Mouse (Mus musculus): ENCODE data around the gene Cdk17. TPM values are rescaled to one million over a fixed set of nuclear protein-coding genes. Genes with fewer than 3 reads are reported as not detected.

The Cdk17 gene
- polyA plus RNA-seq, 1 experiment from 2014 or later, result 61.1 TPM

DNA sequence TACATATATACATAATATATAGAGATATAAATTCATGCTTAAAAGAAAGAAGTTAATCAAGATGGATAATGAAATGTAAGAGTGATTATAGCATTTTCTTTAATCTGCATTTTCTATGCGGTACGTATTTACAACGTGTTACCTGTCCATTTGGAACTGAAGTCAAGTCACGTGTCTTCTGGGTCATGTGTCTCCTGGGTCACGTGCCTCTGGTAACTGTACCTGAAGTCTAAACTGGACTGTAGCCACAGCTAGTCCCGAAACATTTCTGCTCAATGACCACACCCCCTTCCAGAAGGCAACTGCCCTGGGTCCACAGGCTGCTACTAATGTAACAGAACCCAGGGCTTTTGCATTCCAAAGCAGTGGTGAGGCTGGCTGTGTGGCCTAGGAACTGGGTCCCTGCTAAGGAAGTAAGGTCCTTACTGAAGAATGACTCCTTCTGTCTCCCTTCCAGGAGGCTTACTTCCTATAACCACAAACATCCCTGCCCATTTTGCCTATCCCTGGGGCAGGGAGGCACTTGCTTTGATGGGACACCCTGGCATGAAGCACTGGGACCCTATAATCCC, 110.3 kb downstream of the Cdk17 start:
- no peak overlapping the region for H3K4me2 ChIP-seq (replicated peaks)
- no peaks in the 10 kb centered on the region; the same call in 1 of the 2 replicates for H3K36me3 ChIP-seq (replicated peaks; ENCODE audit: control insufficient read depth, insufficient read depth)
- no peak overlapping the region for H3K4me3 ChIP-seq (replicated peaks; ENCODE audit: low read length)
- 95% methylated on average over 6 of the region's 6 CpGs for WGBS
- H3K27ac ChIP-seq, result no peak overlapping the region
- no peaks in the 10 kb centered on the region for H3K27me3 ChIP-seq (ENCODE audit: control insufficient read depth, insufficient read depth, low read length)
- H3K9me3 ChIP-seq (ENCODE audit: control insufficient read depth, low read length), result no peaks in the 10 kb centered on the region
- ATAC-seq (ENCODE audit: low FRiP score), result no peak
- peaks cover 17% of the 10 kb centered on the region for H3K4me1 ChIP-seq (replicated peaks; ENCODE audit: control insufficient read depth, insufficient read depth, low read length)
- H3K9ac ChIP-seq, result no peak overlapping the region
- DNase-seq (ENCODE audit: low spot score), result no peak

DNA sequence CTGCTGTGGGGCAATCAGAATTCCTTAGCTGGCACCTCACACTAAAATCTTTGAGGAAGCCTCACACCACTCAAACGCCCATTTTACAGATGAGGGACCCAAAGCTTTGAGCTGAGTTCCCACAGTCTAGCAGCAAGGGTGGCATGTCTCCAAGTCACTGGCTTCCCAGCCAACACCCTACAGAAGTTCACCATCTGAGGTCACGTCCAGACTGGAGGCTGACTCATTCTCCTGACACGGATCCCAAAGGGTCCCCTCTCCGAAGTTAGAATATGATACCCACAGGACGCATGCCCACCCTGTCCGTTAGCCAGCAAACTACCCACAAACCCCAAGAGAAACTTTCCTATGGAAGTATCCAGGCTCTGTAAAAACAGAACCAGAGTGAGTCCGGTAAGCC, 111.2 kb downstream of the Cdk17 start:
- Histone ChIP-seq H3K4me2 (replicated peaks) (no peak overlapping the region), H3K36me3 (replicated peaks; ENCODE audit: control insufficient read depth, insufficient read depth) (no peaks in the 10 kb centered on the region), H3K27ac (no peak overlapping the region), H3K9me3 (ENCODE audit: control insufficient read depth, low read length) (no peaks in the 10 kb centered on the region), H3K9ac (no peak overlapping the region), H3K27me3 (ENCODE audit: control insufficient read depth, insufficient read depth, low read length) (no peaks in the 10 kb centered on the region), H3K4me1 (replicated peaks; ENCODE audit: control insufficient read depth, insufficient read depth, low read length) (peaks cover 24% of the 10 kb centered on the region), H3K4me3 (replicated peaks; ENCODE audit: low read length) (no peak overlapping the region)
- ATAC-seq (ENCODE audit: low FRiP score), result no peak
- no peak for DNase-seq (ENCODE audit: low spot score)
- WGBS, result 92% methylated on average over 7 of the region's 7 CpGs

DNA sequence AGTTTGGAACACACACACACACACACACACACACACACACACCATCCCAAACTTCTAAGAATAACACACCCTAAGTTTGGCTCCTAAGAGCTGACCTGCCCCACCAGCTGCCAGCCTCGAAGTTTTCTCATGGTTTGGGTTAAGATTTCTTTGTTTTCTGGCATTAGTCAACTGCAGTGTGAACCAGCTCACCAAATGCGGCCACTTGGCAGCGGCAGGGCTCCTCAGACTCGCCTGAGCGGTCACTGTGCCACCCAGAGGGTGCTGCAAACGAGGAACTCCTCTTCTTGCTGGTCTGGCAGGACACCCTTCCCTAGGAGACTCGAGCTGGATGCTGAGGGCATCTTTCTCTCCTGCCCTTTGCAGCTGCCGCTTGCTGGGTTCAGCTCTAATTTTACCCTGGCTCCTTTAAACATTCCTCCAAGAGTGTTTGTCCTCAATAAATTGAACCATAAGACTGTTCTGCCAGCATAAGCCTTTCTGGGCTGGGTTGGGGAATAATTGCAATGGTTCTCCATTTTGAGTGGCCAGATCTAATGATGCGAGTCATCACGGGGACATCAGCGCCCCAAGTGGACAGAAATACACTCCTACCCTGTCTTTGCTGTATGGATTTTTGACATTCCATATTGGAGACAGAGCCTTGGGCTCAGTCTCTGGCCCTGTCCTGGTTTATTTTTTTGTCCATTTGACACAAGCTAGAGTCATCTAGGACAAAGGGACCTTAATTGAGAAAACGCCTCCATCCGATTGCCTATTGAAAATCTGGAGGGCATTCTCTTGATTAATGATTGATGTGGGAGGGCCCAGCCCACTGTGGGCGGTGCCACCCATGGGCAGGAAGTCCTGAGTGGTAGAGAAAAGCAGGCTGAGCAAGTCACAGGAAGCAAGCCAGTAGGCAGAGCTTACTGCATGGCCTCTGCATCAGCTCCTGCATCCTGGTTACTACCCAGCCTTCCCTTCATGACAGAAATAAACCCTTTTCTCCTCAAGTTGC, 112.6 kb downstream of the Cdk17 start:
- no peak for ATAC-seq (ENCODE audit: low FRiP score)
- no peaks in the 10 kb centered on the region for H3K27me3 ChIP-seq (ENCODE audit: control insufficient read depth, insufficient read depth, low read length)
- H3K27ac ChIP-seq, result no peak overlapping the region
- H3K4me1 ChIP-seq (replicated peaks; ENCODE audit: control insufficient read depth, insufficient read depth, low read length), result peaks cover 27% of the 10 kb centered on the region
- H3K4me3 ChIP-seq (replicated peaks; ENCODE audit: low read length), result no peak overlapping the region
- no peak overlapping the region for H3K9ac ChIP-seq
- DNase-seq (ENCODE audit: low spot score), result no peak
- H3K36me3 ChIP-seq (replicated peaks; ENCODE audit: control insufficient read depth, insufficient read depth), result no peaks in the 10 kb centered on the region
- H3K9me3 ChIP-seq (ENCODE audit: control insufficient read depth, low read length), result no peaks in the 10 kb centered on the region
- no peak overlapping the region for H3K4me2 ChIP-seq (replicated peaks)
- 69% methylated on average over 14 of the region's 14 CpGs for WGBS

DNA sequence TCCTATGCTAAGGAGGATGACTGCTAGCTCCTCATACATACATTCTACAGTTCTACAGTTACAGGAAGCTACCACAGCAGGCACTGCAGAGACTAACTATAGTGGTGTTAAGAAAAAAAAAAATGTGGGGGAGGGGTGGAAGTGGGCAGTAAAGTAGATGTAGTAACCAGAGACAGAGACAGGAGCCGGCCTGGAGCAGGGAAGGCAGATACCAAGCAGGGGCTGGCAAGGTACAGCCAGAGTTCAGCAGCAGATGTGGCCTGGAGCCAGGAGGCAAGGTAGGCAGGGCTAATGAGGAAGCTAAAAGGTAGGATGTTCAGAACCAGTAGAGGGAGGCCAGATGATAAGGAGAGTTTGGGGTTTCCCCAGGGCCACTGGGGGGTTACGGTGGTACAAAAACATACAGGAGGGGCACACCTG, 113.6 kb downstream of the Cdk17 start:
- WGBS, result 74% methylated on average over 2 of the region's 2 CpGs
- ATAC-seq (ENCODE audit: low FRiP score) (no peak), DNase-seq (ENCODE audit: low spot score) (no peak)
- Histone ChIP-seq H3K4me2 (replicated peaks) (no peak overlapping the region), H3K27ac (peak overlapping the region; percentile 87), H3K9ac (no peak overlapping the region), H3K4me3 (replicated peaks; ENCODE audit: low read length) (no peak overlapping the region), H3K36me3 (replicated peaks; ENCODE audit: control insufficient read depth, insufficient read depth) (no peaks in the 10 kb centered on the region), H3K27me3 (ENCODE audit: control insufficient read depth, insufficient read depth, low read length) (no peaks in the 10 kb centered on the region), H3K4me1 (replicated peaks; ENCODE audit: control insufficient read depth, insufficient read depth, low read length) (peaks cover 27% of the 10 kb centered on the region), H3K9me3 (ENCODE audit: control insufficient read depth, low read length) (no peaks in the 10 kb centered on the region)

DNA sequence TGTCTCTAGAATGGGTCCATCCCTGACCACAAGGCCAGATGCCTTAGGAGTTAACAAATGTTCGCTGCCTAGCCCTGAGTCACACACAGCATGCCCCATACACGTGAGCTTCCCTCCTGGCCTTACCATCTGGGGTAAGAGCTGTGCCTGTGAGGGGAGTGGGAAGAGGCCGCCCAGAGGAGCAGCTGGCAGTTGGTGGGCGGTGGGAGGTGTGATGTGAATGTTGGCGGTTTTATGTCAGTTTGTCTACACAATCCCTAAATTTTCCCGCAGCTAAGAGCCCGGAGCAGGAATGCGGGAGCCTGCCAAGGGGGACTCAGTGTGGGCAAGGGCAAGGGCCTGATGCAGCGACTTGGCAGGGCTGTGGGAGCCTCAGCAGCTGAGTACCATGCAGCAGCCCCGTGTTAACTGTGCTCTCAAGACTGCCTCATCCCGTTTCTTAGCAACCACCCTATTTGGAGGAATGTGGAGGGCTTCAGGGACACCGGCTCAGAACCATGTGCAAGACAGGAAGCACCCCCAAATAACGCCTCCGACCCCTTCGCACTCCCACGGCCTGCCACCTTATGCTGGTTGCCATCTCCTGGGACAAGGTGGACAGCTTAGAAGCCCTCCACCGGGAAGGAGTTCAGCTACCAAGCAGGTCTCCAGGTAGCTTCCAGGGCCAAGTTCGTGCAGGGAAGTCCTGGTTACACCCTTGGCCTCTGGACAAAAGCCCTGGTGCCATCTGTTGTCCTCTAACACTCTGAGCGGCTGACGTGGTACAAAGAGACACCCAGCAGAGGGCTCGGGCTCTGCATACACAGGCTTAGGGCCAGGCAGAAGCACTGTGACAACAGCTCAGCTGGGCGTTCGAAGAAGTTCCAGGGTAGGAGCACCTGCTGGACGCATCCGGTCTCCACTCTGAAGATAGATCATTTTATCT, 114.8 kb downstream of the Cdk17 start:
- 24% methylated on average over 25 of the region's 25 CpGs for WGBS

DNA sequence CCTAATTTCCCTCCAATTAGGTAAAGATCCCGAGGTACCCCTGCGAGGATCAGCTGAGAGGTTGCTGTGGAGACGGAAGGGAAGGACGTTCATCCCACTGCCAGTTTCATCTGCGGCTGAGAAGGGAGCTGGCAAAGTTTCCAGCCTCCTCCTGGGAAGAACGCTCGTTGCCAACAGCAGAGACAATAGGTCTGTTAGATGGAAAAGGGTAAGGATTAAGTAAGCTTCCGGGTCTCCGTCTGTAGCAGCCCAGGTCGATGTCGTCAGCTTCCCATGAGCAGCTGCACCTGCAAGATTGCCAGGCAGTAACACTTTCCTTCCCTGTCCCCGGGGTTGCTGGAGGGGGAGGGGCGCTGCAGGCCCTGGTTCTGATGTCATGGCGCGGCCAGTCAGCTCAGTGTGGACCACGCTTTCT, 115.7 kb downstream of the Cdk17 start:
- H3K4me1 ChIP-seq (replicated peaks; ENCODE audit: control insufficient read depth, insufficient read depth, low read length), result peaks cover 21% of the 10 kb centered on the region
- 1% methylated on average over 16 of the region's 16 CpGs for WGBS

More for the DNA sequence above, 114.8 kb downstream of the Cdk17 start:
- DNase-seq (ENCODE audit: low spot score), result peak; percentile 76
- H3K4me2 ChIP-seq (replicated peaks), result peak overlapping the region; percentile 56
- no peaks in the 10 kb centered on the region for H3K9me3 ChIP-seq (ENCODE audit: control insufficient read depth, low read length)
- H3K27ac ChIP-seq, result peak overlapping the region; percentile 87
- ATAC-seq (ENCODE audit: low FRiP score), result peak; percentile 90
- peaks cover 22% of the 10 kb centered on the region for H3K4me1 ChIP-seq (replicated peaks; ENCODE audit: control insufficient read depth, insufficient read depth, low read length)
- no peaks in the 10 kb centered on the region for H3K27me3 ChIP-seq (ENCODE audit: control insufficient read depth, insufficient read depth, low read length)
- no peaks in the 10 kb centered on the region for H3K36me3 ChIP-seq (replicated peaks; ENCODE audit: control insufficient read depth, insufficient read depth)
- peak overlapping the region; percentile 35 for H3K4me3 ChIP-seq (replicated peaks; ENCODE audit: low read length)
- H3K9ac ChIP-seq, result peak overlapping the region; percentile 60

DNA sequence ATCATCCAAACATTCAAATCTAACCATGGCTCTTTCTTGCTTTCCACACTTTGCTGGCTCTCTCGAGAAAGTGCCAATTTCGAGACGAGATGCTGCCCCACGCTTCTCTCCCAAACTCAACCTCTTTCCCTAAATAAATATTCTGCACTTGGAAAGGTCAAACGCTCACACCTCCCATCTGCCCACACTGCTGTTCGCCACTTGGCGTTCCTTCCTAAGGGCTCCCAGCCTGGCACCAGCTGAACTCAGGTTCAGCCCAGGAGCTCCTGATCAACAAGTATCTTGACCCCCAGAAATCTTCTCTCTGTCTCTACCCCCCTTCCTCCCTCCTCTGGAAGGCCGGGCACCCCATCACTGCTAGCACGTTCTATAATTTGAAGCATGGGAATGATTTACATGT, 116.2 kb downstream of the Cdk17 start:
- Histone ChIP-seq H3K4me1 (replicated peaks; ENCODE audit: control insufficient read depth, insufficient read depth, low read length) (peaks cover 21% of the 10 kb centered on the region), H3K4me2 (replicated peaks) (peak overlapping the region; percentile 56), H3K27ac (peak overlapping the region; percentile 87), H3K4me3 (replicated peaks; ENCODE audit: low read length) (peak overlapping the region; percentile 35), H3K36me3 (replicated peaks; ENCODE audit: control insufficient read depth, insufficient read depth) (no peaks in the 10 kb centered on the region), H3K9ac (peak overlapping the region; percentile 60), H3K9me3 (ENCODE audit: control insufficient read depth, low read length) (no peaks in the 10 kb centered on the region), H3K27me3 (ENCODE audit: control insufficient read depth, insufficient read depth, low read length) (no peaks in the 10 kb centered on the region)
- WGBS, result 45% methylated on average over 9 of the region's 9 CpGs
- no peak for DNase-seq (ENCODE audit: low spot score)
- ATAC-seq (ENCODE audit: low FRiP score), result no peak

More for the DNA sequence above, 115.7 kb downstream of the Cdk17 start:
- Histone ChIP-seq H3K27me3 (ENCODE audit: control insufficient read depth, insufficient read depth, low read length) (no peaks in the 10 kb centered on the region), H3K9me3 (ENCODE audit: control insufficient read depth, low read length) (no peaks in the 10 kb centered on the region), H3K9ac (peak overlapping the region; percentile 60), H3K4me3 (replicated peaks; ENCODE audit: low read length) (peak overlapping the region; percentile 35), H3K36me3 (replicated peaks; ENCODE audit: control insufficient read depth, insufficient read depth) (no peaks in the 10 kb centered on the region), H3K27ac (peak overlapping the region; percentile 87), H3K4me2 (replicated peaks) (peak overlapping the region; percentile 56)
- peak; percentile 69 for ATAC-seq (ENCODE audit: low FRiP score)
- DNase-seq (ENCODE audit: low spot score), result peak; percentile 85

DNA sequence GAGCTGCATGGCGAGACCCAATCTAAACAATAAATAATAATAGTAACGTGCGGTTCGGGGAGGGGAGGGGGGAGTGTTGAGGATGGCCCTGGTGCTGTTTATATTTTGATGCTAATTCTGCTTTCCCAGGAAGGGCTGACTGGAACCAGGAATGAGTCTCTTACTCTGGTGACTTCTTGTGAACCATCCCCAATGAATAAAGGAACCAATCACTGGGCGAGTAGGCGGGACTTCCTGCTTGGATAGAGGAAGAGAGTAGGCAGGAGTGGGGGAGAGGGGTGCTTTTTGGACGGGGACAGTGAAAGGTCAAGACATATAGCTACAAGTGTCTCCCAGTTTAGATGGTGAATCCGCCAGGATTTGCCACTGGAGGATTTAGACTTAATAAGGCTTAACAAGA, 117.7 kb downstream of the Cdk17 start:
- no peak for ATAC-seq (ENCODE audit: low FRiP score)
- no peak overlapping the region for H3K4me3 ChIP-seq (replicated peaks; ENCODE audit: low read length)
- H3K27ac ChIP-seq, result no peak overlapping the region
- H3K9ac ChIP-seq, result no peak overlapping the region
- H3K4me1 ChIP-seq (replicated peaks; ENCODE audit: control insufficient read depth, insufficient read depth, low read length), result peaks cover 21% of the 10 kb centered on the region
- H3K4me2 ChIP-seq (replicated peaks), result no peak overlapping the region
- H3K27me3 ChIP-seq (ENCODE audit: control insufficient read depth, insufficient read depth, low read length), result no peaks in the 10 kb centered on the region
- no peak for DNase-seq (ENCODE audit: low spot score)
- 80% methylated on average over 8 of the region's 8 CpGs for WGBS
- H3K9me3 ChIP-seq (ENCODE audit: control insufficient read depth, low read length), result no peaks in the 10 kb centered on the region
- no peaks in the 10 kb centered on the region for H3K36me3 ChIP-seq (replicated peaks; ENCODE audit: control insufficient read depth, insufficient read depth)

Measured in hindbrain, embryonic 14.5 days (tissue).